Mouse (Mus musculus): ENCODE measurements at regions not wholly inside any gene's neighbourhood (a gene's known extent, or its start where the extent isn't known, plus 50 kb on each side); places are given as distances from the start of the nearest gene placed in this dataset.

- TF ChIP-seq CTCF (IDR thresholded peaks at IDR 0.05; ENCODE audit: low read depth, low read length) (no peak), POLR2A (IDR thresholded peaks at IDR 0.05; ENCODE audit: extremely low read depth, insufficient read depth, low read length) (no peak)
Observed at GRCm38 (mm10) chr17:68120230-68120629, 116.3 kb upstream of the Arhgap28 start.
